Mouse (Mus musculus) liver, embryonic 11.5 days (tissue): Measurements from ENCODE around the gene Nae1. TPM values are rescaled to one million over a fixed set of nuclear protein-coding genes. Genes with fewer than 3 reads are reported as not detected.
"Not testable (repeated sequence)": the region's sequence is repeated elsewhere in the genome, so short reads cannot be mapped to it uniquely, and the experiment has no call there.

Experiments
- ATAC-seq: fragments of 200-750 bp; cut with Nextera tagmentation; replicated peaks from 2 replicates; pipeline ENCODE4 v1.8.0; 2017; ENCODE audit warnings: moderate number of reproducible peaks, mild to moderate bottlenecking, moderate TSS enrichment, moderate library complexity; ENCODE audit not compliant: low FRiP score
- DNase-seq: peaks from one replicate; pipeline ENCODE4 v3.0.0-alpha.2; 2017; ENCODE audit warnings: low spot score
- H3K27ac ChIP-seq: fragments of 300-500 bp; sonication (generic); 2 replicates; pipeline ENCODE4 v1.5.1; 2014; ENCODE audit warnings: mild to moderate bottlenecking, low read depth, low read length, control low read depth
- H3K27me3 ChIP-seq: fragments of 300-500 bp; sonication (generic); replicated peaks from 2 replicates; pipeline ENCODE4 v1.6.1; 2014; ENCODE audit warnings: low read length, mixed read lengths; ENCODE audit not compliant: control insufficient read depth, insufficient read depth
- H3K36me3 ChIP-seq: fragments of 300-500 bp; sonication (generic); 2 replicates; pipeline ENCODE4 v1.6.1; 2014; ENCODE audit warnings: mild to moderate bottlenecking, low read length, moderate library complexity, mixed read lengths; ENCODE audit not compliant: control insufficient read depth, insufficient read depth
- H3K4me1 ChIP-seq: fragments of 300-500 bp; sonication (generic); replicated peaks from 2 replicates; pipeline ENCODE4 v1.6.1; 2014; ENCODE audit warnings: low read length, mixed read lengths; ENCODE audit not compliant: control insufficient read depth, insufficient read depth
- H3K4me2 ChIP-seq: fragments of 300-500 bp; sonication (generic); 2 replicates; pipeline ENCODE4 v1.6.1; 2014; ENCODE audit warnings: mild to moderate bottlenecking, control low read depth, moderate library complexity
- H3K4me3 ChIP-seq: fragments of 300-500 bp; sonication (generic); 2 replicates; pipeline ENCODE4 v1.5.1; 2014; ENCODE audit warnings: low read depth, low read length, control low read depth
- H3K9ac ChIP-seq: fragments of 300-500 bp; sonication (generic); 2 replicates; pipeline ENCODE4 v1.6.1; 2014; ENCODE audit warnings: low read depth, low read length, control low read depth
- H3K9me3 ChIP-seq: fragments of 300-500 bp; sonication (generic); 2 replicates; pipeline ENCODE4 v1.6.1; 2016; ENCODE audit warnings: low read length, inconsistent platforms, mixed read lengths; ENCODE audit not compliant: control insufficient read depth
- WGBS: fragments of 180-500 bp; shearing (Covaris S2); extraction: QIAGEN DNeasy Blood & Tissue Kit; methylation state at CpG from one replicate; pipeline ENCODE4 v1.1.7; 2014; 5-methylcytosine and 5-hydroxymethylcytosine counted together
- polyA plus RNA-seq: library from polyadenylated mRNA; unstranded; fragments of >200 nt; fragmentation: Nextera tagmentation; extraction: Ambion mirVana; gene quantifications from 2 replicates; pipeline ENCODE4 v1.2.1, GENCODE M21; 2014

Nae1 gene
- polyA plus RNA-seq = 77.3 and 77.7 TPM in 2 replicates

GRCm38 (mm10) chr8:104533971-104534778 is at the start of gene Nae1, which contains the start of gene Car7:
Gene Nae1, minus strand, starts transcription at chr8:104534637.
Gene Car7, plus strand, starts transcription at chr8:104534689.
- H3K4me2 ChIP-seq = peak within 1 kb of the TSS; percentile 89
- under 1% methylated on average over 66 of the region's 70 CpGs for WGBS
- H3K27ac ChIP-seq = peak within 1 kb of the TSS; percentile 67
- no peaks in the 10 kb centered on the region; the same call in 1 of the 2 replicates for H3K36me3 ChIP-seq
- H3K27me3 ChIP-seq = peaks cover 12% of the 10 kb centered on the region
- peak within 1 kb of the TSS; percentile 90 for H3K4me3 ChIP-seq
- no peaks in the 10 kb centered on the region for H3K9me3 ChIP-seq
- H3K4me1 ChIP-seq = no peaks in the 10 kb centered on the region; the same call in 1 of the 2 replicates
- peak; percentile 93 for DNase-seq
- H3K9ac ChIP-seq = peak within 1 kb of the TSS; percentile 94
- ATAC-seq = peak; percentile 95

- ATAC-seq, H3K9me3 ChIP-seq, H3K9ac ChIP-seq, H3K27me3 ChIP-seq, H3K4me3 ChIP-seq, DNase-seq, H3K36me3 ChIP-seq, H3K4me1 ChIP-seq, H3K27ac ChIP-seq, H3K4me2 ChIP-seq: not testable (repeated sequence)
- 72% methylated on average over 17 of the region's 17 CpGs for WGBS
These were observed 43.2 kb upstream of the Nae1 start for GRCm38 (mm10) chr8:104577606-104578005.

GRCm38 (mm10) chr8:104576820-104577219 is 42.4 kb upstream of the Nae1 start:
- Histone ChIP-seq H3K4me1 (no peaks in the 10 kb centered on the region), H3K27me3 (no peaks in the 10 kb centered on the region), H3K36me3 (no peaks in the 10 kb centered on the region), H3K9ac (no peak overlapping the region), H3K4me2 (no peak overlapping the region), H3K4me3 (no peak overlapping the region), H3K27ac (no peak overlapping the region), H3K9me3 (no peaks in the 10 kb centered on the region)
- ATAC-seq = no peak
- DNase-seq = no peak
- WGBS = 87% methylated on average over 3 of the region's 3 CpGs

- Histone ChIP-seq H3K9me3 (no peaks in the 10 kb centered on the region), H3K9ac (peak overlapping the region; percentile 67), H3K4me3 (peak overlapping the region; percentile 62), H3K4me1 (0 out of 2 replicates have a peak, but pooled peaks cover 3% of the 10 kb centered on the region), H3K27me3 (no peaks in the 10 kb centered on the region), H3K27ac (no peak overlapping the region), H3K36me3 (no peaks in the 10 kb centered on the region), H3K4me2 (peak overlapping the region; percentile 97)
- ATAC-seq (peak; percentile 83), DNase-seq (peak; percentile 82)
- WGBS = 3% methylated on average over 26 of the region's 26 CpGs
These were observed 36.3 kb upstream of the Nae1 start for GRCm38 (mm10) chr8:104570436-104571343.

GRCm38 (mm10) chr8:104569559-104569958 is 35.1 kb upstream of the Nae1 start:
- no peak overlapping the region for H3K27ac ChIP-seq
- DNase-seq (no peak), ATAC-seq (no peak)
- no peaks in the 10 kb centered on the region for H3K36me3 ChIP-seq
- 47% methylated on average over 1 of the region's 1 CpGs for WGBS
- H3K27me3 ChIP-seq = no peaks in the 10 kb centered on the region
- H3K4me3 ChIP-seq = no peak overlapping the region
- H3K4me2 ChIP-seq = no peak overlapping the region
- no peaks in the 10 kb centered on the region for H3K9me3 ChIP-seq
- H3K9ac ChIP-seq = no peak overlapping the region
- 0 out of 2 replicates have a peak, but pooled peaks cover 3% of the 10 kb centered on the region for H3K4me1 ChIP-seq

- Histone ChIP-seq H3K27me3 (no peaks in the 10 kb centered on the region), H3K4me1 (no peaks in the 10 kb centered on the region), H3K4me2 (no peak overlapping the region), H3K9ac (no peak overlapping the region), H3K27ac (no peak overlapping the region), H3K4me3 (no peak overlapping the region), H3K36me3 (no peaks in the 10 kb centered on the region), H3K9me3 (no peaks in the 10 kb centered on the region)
- 93% methylated on average over 5 of the region's 5 CpGs for WGBS
- peak; percentile 25; the same call in 1 of the 2 replicates for ATAC-seq
- no peak for DNase-seq
These were observed 31.0 kb upstream of the Nae1 start for GRCm38 (mm10) chr8:104565457-104565798.

- Histone ChIP-seq H3K4me2 (peak overlapping the region; percentile 40), H3K4me3 (no peak overlapping the region), H3K9me3 (no peaks in the 10 kb centered on the region), H3K36me3 (no peaks in the 10 kb centered on the region), H3K27me3 (no peaks in the 10 kb centered on the region), H3K4me1 (no peaks in the 10 kb centered on the region), H3K9ac (no peak overlapping the region), H3K27ac (no peak overlapping the region)
- DNase-seq (peak; percentile 74), ATAC-seq (peak; percentile 91)
- WGBS = 16% methylated on average over 22 of the region's 22 CpGs
These were observed 30.4 kb upstream of the Nae1 start for GRCm38 (mm10) chr8:104564633-104565456.

- no peak overlapping the region for H3K4me3 ChIP-seq
- H3K27me3 ChIP-seq = no peaks in the 10 kb centered on the region
- no peaks in the 10 kb centered on the region for H3K36me3 ChIP-seq
- DNase-seq (no peak), ATAC-seq (no peak)
- no peak overlapping the region for H3K9ac ChIP-seq
- H3K27ac ChIP-seq = no peak overlapping the region
- H3K4me2 ChIP-seq = no peak overlapping the region
- no peaks in the 10 kb centered on the region for H3K9me3 ChIP-seq
- no peaks in the 10 kb centered on the region for H3K4me1 ChIP-seq
These were observed 26.3 kb upstream of the Nae1 start for GRCm38 (mm10) chr8:104560731-104561130.
